Mouse (Mus musculus) neural tube, embryonic 11.5 days (tissue): ENCODE data around the gene Ring1. TPM values are rescaled to one million over a fixed set of nuclear protein-coding genes. Genes with fewer than 3 reads are reported as not detected.

ENCODE experiments used
- ATAC-seq: fragments of 200-750 bp; cut with Nextera tagmentation; 2 replicates; pipeline ENCODE4 v1.8.0; 2017; ENCODE audit warnings: moderate number of reproducible peaks, mild to moderate bottlenecking, moderate TSS enrichment, moderate library complexity; ENCODE audit not compliant: insufficient read depth, low FRiP score, low TSS enrichment
- DNase-seq: peaks from one replicate; pipeline ENCODE4 v3.0.0-alpha.2; 2015; ENCODE audit warnings: low spot score
- H3K27ac ChIP-seq: fragments of 300-500 bp; sonication (generic); 2 replicates; pipeline ENCODE4 v1.5.1; 2014; ENCODE audit warnings: low read depth, mild to moderate bottlenecking, low read length
- H3K27me3 ChIP-seq: fragments of 300-500 bp; sonication (generic); 2 replicates; pipeline ENCODE4 v1.6.1; 2014; ENCODE audit warnings: mild to moderate bottlenecking, low read length, mixed read lengths; ENCODE audit not compliant: control insufficient read depth, insufficient read depth
- H3K36me3 ChIP-seq: fragments of 300-500 bp; sonication (generic); 2 replicates; pipeline ENCODE4 v1.6.1; 2014; ENCODE audit warnings: mild to moderate bottlenecking, low read length, moderate library complexity, mixed read lengths; ENCODE audit not compliant: control insufficient read depth, insufficient read depth
- H3K4me1 ChIP-seq: fragments of 300-500 bp; sonication (generic); 2 replicates; pipeline ENCODE4 v1.6.1; 2014; ENCODE audit warnings: low read length, mixed read lengths; ENCODE audit not compliant: control insufficient read depth, insufficient read depth
- H3K4me2 ChIP-seq: fragments of 300-500 bp; sonication (generic); 2 replicates; pipeline ENCODE4 v1.6.1; 2014; ENCODE audit warnings: low read depth, mild to moderate bottlenecking, moderate library complexity
- H3K4me3 ChIP-seq: fragments of 300-500 bp; sonication (generic); 2 replicates; pipeline ENCODE4 v1.5.1; 2014; ENCODE audit warnings: low read depth, low read length
- H3K9ac ChIP-seq: fragments of 300-500 bp; sonication (generic); 2 replicates; pipeline ENCODE4 v1.6.1; 2014; ENCODE audit warnings: mild to moderate bottlenecking, low read length
- H3K9me3 ChIP-seq: fragments of 300-500 bp; sonication (generic); 2 replicates; pipeline ENCODE4 v1.6.1; 2016; ENCODE audit warnings: low read length; ENCODE audit not compliant: control insufficient read depth
- WGBS: fragments of 180-500 bp; shearing (Covaris S2); extraction: QIAGEN DNeasy Blood & Tissue Kit; methylation state at CpG from one replicate; pipeline ENCODE4 v1.1.7; 2014; 5-methylcytosine and 5-hydroxymethylcytosine counted together
- polyA plus RNA-seq: library from polyadenylated mRNA; unstranded; fragments of >200 nt; fragmentation: Nextera tagmentation; extraction: Ambion mirVana; gene quantifications from 2 replicates; pipeline ENCODE4 v1.2.1, GENCODE M21; 2014

Gene Ring1
- polyA plus RNA-seq, 1 experiment from 2014 or later, result 5.2 TPM

- peaks cover 32% of the 10 kb centered on the region for H3K4me1 ChIP-seq
- H3K4me2 ChIP-seq, result peak overlapping the region; percentile 43
- no peak overlapping the region for H3K27ac ChIP-seq
- DNase-seq (no peak), ATAC-seq (0 out of 2 replicates have a peak, but pooled peaks have one; percentile 15)
- peak overlapping the region; percentile 39 for H3K9ac ChIP-seq
- H3K4me3 ChIP-seq, result peak overlapping the region; percentile 23
- no peaks in the 10 kb centered on the region; the same call in 1 of the 2 replicates for H3K9me3 ChIP-seq
- H3K27me3 ChIP-seq, result 0 out of 2 replicates have a peak, but pooled peaks cover 2% of the 10 kb centered on the region
- WGBS, result 13% methylated on average over 20 of the region's 21 CpGs
- H3K36me3 ChIP-seq, result peaks cover 12% of the 10 kb centered on the region
These were observed 14.0 kb upstream of the Ring1 start for GRCm38 (mm10) chr17:34038440-34038839.

- Histone ChIP-seq H3K9me3 (no peaks in the 10 kb centered on the region; the same call in 1 of the 2 replicates), H3K9ac (no peak overlapping the region), H3K36me3 (peaks cover 12% of the 10 kb centered on the region), H3K4me2 (no peak overlapping the region), H3K4me3 (no peak overlapping the region), H3K4me1 (peaks cover 36% of the 10 kb centered on the region), H3K27ac (no peak overlapping the region), H3K27me3 (0 out of 2 replicates have a peak, but pooled peaks cover 2% of the 10 kb centered on the region)
- WGBS, result 87% methylated on average over 7 of the region's 7 CpGs
- ATAC-seq (no peak), DNase-seq (no peak)
These were observed 12.8 kb upstream of the Ring1 start for GRCm38 (mm10) chr17:34037241-34037640.

- Histone ChIP-seq H3K36me3 (peaks cover 12% of the 10 kb centered on the region), H3K9ac (no peak overlapping the region), H3K4me2 (no peak overlapping the region), H3K27me3 (0 out of 2 replicates have a peak, but pooled peaks cover 2% of the 10 kb centered on the region), H3K9me3 (no peaks in the 10 kb centered on the region; the same call in 1 of the 2 replicates), H3K27ac (no peak overlapping the region), H3K4me3 (no peak overlapping the region), H3K4me1 (peaks cover 36% of the 10 kb centered on the region)
- DNase-seq, result no peak
- ATAC-seq, result no peak
- 75% methylated on average over 10 of the region's 10 CpGs for WGBS
These were observed 12.2 kb upstream of the Ring1 start for GRCm38 (mm10) chr17:34036647-34037046.

GRCm38 (mm10) chr17:34035517-34035916 is 11.0 kb upstream of the Ring1 start:
- Histone ChIP-seq H3K27me3 (0 out of 2 replicates have a peak, but pooled peaks cover 2% of the 10 kb centered on the region), H3K36me3 (peaks cover 12% of the 10 kb centered on the region), H3K4me2 (no peak overlapping the region), H3K27ac (no peak overlapping the region), H3K9me3 (no peaks in the 10 kb centered on the region; the same call in 1 of the 2 replicates), H3K4me3 (no peak overlapping the region), H3K4me1 (peaks cover 30% of the 10 kb centered on the region), H3K9ac (no peak overlapping the region)
- ATAC-seq (no peak), DNase-seq (no peak)
- 92% methylated on average over 9 of the region's 9 CpGs for WGBS

- H3K4me1 ChIP-seq, result peaks cover 33% of the 10 kb centered on the region
- H3K9ac ChIP-seq, result no peak overlapping the region
- no peak overlapping the region for H3K27ac ChIP-seq
- peak; percentile 64 for DNase-seq
- no peaks in the 10 kb centered on the region; the same call in 1 of the 2 replicates for H3K9me3 ChIP-seq
- H3K4me3 ChIP-seq, result no peak overlapping the region
- peaks cover 22% of the 10 kb centered on the region for H3K36me3 ChIP-seq
- no peak for ATAC-seq
- WGBS, result 80% methylated on average over 10 of the region's 10 CpGs
- H3K4me2 ChIP-seq, result no peak overlapping the region
- no peaks in the 10 kb centered on the region for H3K27me3 ChIP-seq
These were observed 9.6 kb upstream of the Ring1 start for GRCm38 (mm10) chr17:34034064-34034463.

- 93% methylated on average over 9 of the region's 9 CpGs for WGBS
- Histone ChIP-seq H3K9me3 (no peaks in the 10 kb centered on the region; the same call in 1 of the 2 replicates), H3K4me2 (no peak overlapping the region), H3K4me3 (no peak overlapping the region), H3K36me3 (peaks cover 25% of the 10 kb centered on the region), H3K4me1 (peaks cover 33% of the 10 kb centered on the region), H3K27ac (no peak overlapping the region), H3K9ac (no peak overlapping the region), H3K27me3 (no peaks in the 10 kb centered on the region)
- DNase-seq, result peak; percentile 6
- ATAC-seq, result no peak
These were observed 9.0 kb upstream of the Ring1 start for GRCm38 (mm10) chr17:34033441-34033840.

- H3K4me2 ChIP-seq, result peak overlapping the region; percentile 79
- ATAC-seq, result no peak
- H3K36me3 ChIP-seq, result peaks cover 24% of the 10 kb centered on the region
- 65% methylated on average over 9 of the region's 9 CpGs for WGBS
- peak overlapping the region; percentile 88 for H3K4me3 ChIP-seq
- H3K9ac ChIP-seq, result peak overlapping the region; percentile 94
- H3K9me3 ChIP-seq, result no peaks in the 10 kb centered on the region; the same call in 1 of the 2 replicates
- no peak for DNase-seq
- H3K27ac ChIP-seq, result no peak overlapping the region
- H3K27me3 ChIP-seq, result no peaks in the 10 kb centered on the region
- H3K4me1 ChIP-seq, result peaks cover 26% of the 10 kb centered on the region
These were observed 8.3 kb upstream of the Ring1 start for GRCm38 (mm10) chr17:34032806-34033205.

GRCm38 (mm10) chr17:34032174-34032632 is 7.7 kb upstream of the Ring1 start:
- Histone ChIP-seq H3K4me3 (peak overlapping the region; percentile 88), H3K27me3 (no peaks in the 10 kb centered on the region), H3K4me2 (peak overlapping the region; percentile 79), H3K4me1 (peaks cover 27% of the 10 kb centered on the region), H3K36me3 (peaks cover 20% of the 10 kb centered on the region), H3K9me3 (no peaks in the 10 kb centered on the region; the same call in 1 of the 2 replicates), H3K27ac (peak overlapping the region; percentile 96), H3K9ac (peak overlapping the region; percentile 94)
- under 1% methylated on average over 43 of the region's 48 CpGs for WGBS
- ATAC-seq (no peak), DNase-seq (no peak)
